Mouse (Mus musculus): Measurements from ENCODE around the gene Stra8.

- TF ChIP-seq MAFK (IDR thresholded peaks at IDR 0.05; ENCODE audit: insufficient read depth, low read depth, low read length) = no peak
- TF ChIP-seq CHD2 (IDR thresholded peaks at IDR 0.05; ENCODE audit: low read depth, low read length) = no peak
- no peak for TF ChIP-seq HCFC1 (IDR thresholded peaks at IDR 0.05; ENCODE audit: borderline replicate concordance, insufficient read depth, low read length)
Measured at GRCm38 (mm10) chr6:34899127-34899526, 20.8 kb upstream of the Stra8 start.

Measured in ES-E14 (cell line).